Comparison of ENCODE assay signal across 8 mouse cellular contexts in the genomic region with DNA sequence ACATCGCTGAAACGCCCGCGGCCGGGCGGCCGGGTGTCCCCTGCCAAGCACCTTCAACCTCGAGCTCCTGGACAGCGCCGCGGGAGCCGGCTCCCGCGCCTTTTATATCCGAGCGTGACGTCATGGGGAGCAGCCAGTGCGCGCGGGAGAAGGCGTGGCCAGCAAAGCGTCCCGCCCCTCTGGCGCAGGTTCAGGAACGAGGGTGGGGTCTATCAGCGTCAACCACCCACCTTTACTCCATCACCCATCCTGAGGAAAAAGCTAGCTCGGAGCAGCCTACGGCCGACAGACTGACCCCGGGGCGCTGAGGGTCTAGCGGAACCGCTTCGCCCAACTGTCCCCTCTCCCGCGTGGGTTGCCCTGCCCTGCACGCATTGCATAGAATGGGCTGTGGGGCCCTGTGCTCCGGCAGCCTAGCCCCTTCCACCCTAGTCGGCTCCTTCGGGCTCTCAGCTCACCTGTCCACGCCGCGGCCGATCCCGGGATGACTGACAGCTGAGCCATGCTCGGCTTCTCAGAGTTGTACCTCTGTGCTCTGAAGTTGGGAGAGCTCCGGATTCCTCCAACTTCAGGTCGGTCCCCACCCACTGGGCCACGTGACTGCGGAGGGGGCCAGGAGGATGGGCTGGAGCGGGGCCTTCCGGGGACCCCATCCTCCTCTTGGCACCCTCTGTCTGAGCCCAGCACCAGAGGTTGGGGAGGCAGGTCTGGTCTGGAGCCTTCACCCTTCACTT. TPM values are rescaled to one million over a fixed set of nuclear protein-coding genes. Genes with fewer than 3 reads are reported as not detected.
A peak's percentile ranks its signal among the peaks of the same experiment; 100 is the strongest.
DNase-seq lines count a peak whose midpoint lies in the region; ATAC-seq and TF ChIP-seq lines count a peak whose summit lies in the region.

A gene (minus strand): TSS at position 556 of the 734 bp plus-strand sequence.

- DNase-seq in Patski (ENCODE audit: low read depth, low spot score), result no peak
- peak; percentile 78 to 86 for DNase-seq in cerebellum, adult 2 months
- DNase-seq in forebrain, postnatal 0 days, result peak; percentile 92
- peak; percentile 79 for DNase-seq in heart, postnatal 4 days
- DNase-seq in layer of hippocampus, adult 2 months (ENCODE audit: low spot score in 2 of 2), result peak; percentile 69 to 82
- DNase-seq in lung, adult 2 months, result peak; percentile 58
- peak; percentile 57 for DNase-seq in retina, adult 2 months (ENCODE audit: low read depth, low spot score)
- peak; percentile 76 for DNase-seq in thymus, postnatal 14 days

- WGBS in cerebellum, adult 2 months, result 1% methylated on average over 52 of the region's 52 CpGs
- 1% methylated on average over 51 of the region's 52 CpGs for WGBS in forebrain, postnatal 0 days
- WGBS in lung, adult 2 months, result 3% methylated on average over 52 of the region's 52 CpGs

- CTCF ChIA-PET in Patski (lab: Charles Lee), result interaction anchor here (0.6 kb wide), 1 partner anchor 11 kb away, joined by 3 read pairs; no protein-coding TSS in a partner anchor

- peak within 1 kb of the TSS; percentile 59 for H3K4me3 ChIP-seq in cerebellum, adult 2 months (replicated peaks; ENCODE audit: insufficient read depth, low read depth, low read length)
- peak within 1 kb of the TSS; percentile 55 for H3K4me3 ChIP-seq in forebrain, postnatal 0 days (ENCODE audit: low read depth, low read length)
- H3K4me3 ChIP-seq in layer of hippocampus, adult 2 months, result peak within 1 kb of the TSS; percentile 53
- H3K4me3 ChIP-seq in lung, adult 2 months (replicated peaks; ENCODE audit: extremely low read depth, low read depth, low read length), result peak within 1 kb of the TSS; percentile 49

- H3K9me3 ChIP-seq in forebrain, postnatal 0 days (ENCODE audit: low read length), result no peaks in the 10 kb centered on the region

- H3K27ac ChIP-seq in cerebellum, adult 2 months (ENCODE audit: insufficient read depth, low read length), result no peak within 1 kb of the TSS
- H3K27ac ChIP-seq in forebrain, postnatal 0 days (ENCODE audit: low read depth, low read length), result no peak within 1 kb of the TSS
- H3K27ac ChIP-seq in layer of hippocampus, adult 2 months, result peak within 1 kb of the TSS; percentile 85

- peaks cover 3% of the 10 kb centered on the region; the same call in 1 of the 2 replicates for H3K4me1 ChIP-seq in cerebellum, adult 2 months (ENCODE audit: control insufficient read depth, insufficient read depth, low read length)
- no peaks in the 10 kb centered on the region for H3K4me1 ChIP-seq in forebrain, postnatal 0 days (ENCODE audit: insufficient read depth)
- H3K4me1 ChIP-seq in lung, adult 2 months (ENCODE audit: control insufficient read depth, insufficient read depth, low read length), result peaks cover 5% of the 10 kb centered on the region; the same call in 1 of the 2 replicates

- peaks cover 21% of the 10 kb centered on the region for H3K27me3 ChIP-seq in Patski
- no peaks in the 10 kb centered on the region for H3K27me3 ChIP-seq in cerebellum, adult 2 months (ENCODE audit: control insufficient read depth, insufficient read depth, low read length)
- H3K27me3 ChIP-seq in forebrain, postnatal 0 days (ENCODE audit: insufficient read depth, low read length), result peaks cover 16% of the 10 kb centered on the region; the same call in 1 of the 2 replicates

- TF ChIP-seq CTCF in Patski (IDR thresholded peaks at IDR 0.05), result no peak
- TF ChIP-seq CTCF in cerebellum, adult 2 months (IDR thresholded peaks at IDR 0.05; ENCODE audit: borderline replicate concordance, insufficient read depth, low read depth, low read length), result no peak
- no peak for TF ChIP-seq CTCF in forebrain, postnatal 0 days (IDR thresholded peaks at IDR 0.05; ENCODE audit: low read depth)
- TF ChIP-seq CTCF in layer of hippocampus, adult 2 months (conservative IDR thresholded peaks at IDR 0.05), result no peak
- no peak for TF ChIP-seq CTCF in lung, adult 2 months (IDR thresholded peaks at IDR 0.05; ENCODE audit: insufficient read depth, low read length)

- POLR2A ChIA-PET in Patski (lab: Charles Lee), result interaction anchor here (1.0 to 3.0 kb wide), 2 partner anchors 12 to 14 kb away, joined by 3 to 9 read pairs; no protein-coding TSS in a partner anchor

- peak within 1 kb of the TSS; percentile 97 for H3K4me2 ChIP-seq in forebrain, postnatal 0 days (ENCODE audit: low read depth)

- in situ Hi-C loops in Patski (cut with MboI; ENCODE audit: low pct_unique_long_range_greater_than_20kb), result no loop called here

- peak within 1 kb of the TSS; percentile 66 for H3K9ac ChIP-seq in forebrain, postnatal 0 days

- peak; percentile 30; the same call in 1 of the 2 replicates for TF ChIP-seq POLR2A in cerebellum, adult 2 months (IDR thresholded peaks at IDR 0.05; ENCODE audit: borderline replicate concordance, insufficient read depth, low read length)
- TF ChIP-seq POLR2A in lung, adult 2 months (IDR thresholded peaks at IDR 0.05; ENCODE audit: borderline replicate concordance, extremely low read depth, low read depth, low read length), result no peak

- no peaks in the 10 kb centered on the region for H3K36me3 ChIP-seq in forebrain, postnatal 0 days (ENCODE audit: insufficient read depth)

- peak; percentile 48 for ATAC-seq in Patski
- peak; percentile 88 for ATAC-seq in forebrain, postnatal 0 days

RNA-seq across cellular contexts. Expression of the gene that starts here (rescaled TPM):
- polyA plus RNA-seq in Patski (2021), result 0.54 TPM
- polyA plus RNA-seq in cerebellum, adult 2 months (2012; rRNA removed), result 46.6 and 52.8 TPM in 2 replicates
- total RNA-seq in forebrain, postnatal 0 days (2014; rRNA removed), result 23.6 and 43.4 TPM in 2 replicates
- polyA plus RNA-seq in forebrain, postnatal 0 days (2015; fragmentation: Nextera tagmentation; extraction: Ambion mirVana), result 14.8 and 21.9 TPM in 2 replicates
- under 1 TPM; 0.54 to 0.55 TPM for total RNA-seq in heart, postnatal 4 days (2021)
- 100 to 1,000 TPM; 229 to 234 TPM for total RNA-seq in layer of hippocampus, adult 2 months (2021)
- 0.05 and 0.22 TPM in 2 replicates for polyA plus RNA-seq in lung, adult 2 months (2012; rRNA removed)

Comparison
In these comparisons a context has a peak if more than half of its experiments do, and no peak if none do; other contexts are left out.
1. RNA of the gene that starts here (total RNA-seq): 229 to 234 TPM in layer of hippocampus, adult 2 months and 23.6 to 43.4 TPM in forebrain, postnatal 0 days; 0.54 to 0.55 TPM in heart, postnatal 4 days; every median in the first group is over 10 times any median in the second.
2. RNA of the gene that starts here (polyA plus RNA-seq): 46.6 to 52.8 TPM in cerebellum, adult 2 months and 14.8 to 21.9 TPM in forebrain, postnatal 0 days; 0.54 TPM in Patski (single experiment) and 0.05 to 0.22 TPM in lung, adult 2 months; every median in the first group is over 10 times any median in the second.
3. Peak in ATAC-seq in Patski; RNA of the gene not detected or under 1 TPM.
4. Peak in DNase-seq in heart, postnatal 4 days; RNA of the gene not detected or under 1 TPM.
5. Peak in DNase-seq and H3K4me3 ChIP-seq in lung, adult 2 months; RNA of the gene not detected or under 1 TPM.
6. Peak in every context shown above with its lines, with median percentiles within 50 percentile points of each other: H3K4me3 ChIP-seq.